Mouse (Mus musculus): Measurements from ENCODE around the gene Misp. TPM values are rescaled to one million over a fixed set of nuclear protein-coding genes. Genes with fewer than 3 reads are reported as not detected.

The Misp gene
- polyA plus RNA-seq, 1 experiment from 2014 or later = 10.2 TPM

DNA sequence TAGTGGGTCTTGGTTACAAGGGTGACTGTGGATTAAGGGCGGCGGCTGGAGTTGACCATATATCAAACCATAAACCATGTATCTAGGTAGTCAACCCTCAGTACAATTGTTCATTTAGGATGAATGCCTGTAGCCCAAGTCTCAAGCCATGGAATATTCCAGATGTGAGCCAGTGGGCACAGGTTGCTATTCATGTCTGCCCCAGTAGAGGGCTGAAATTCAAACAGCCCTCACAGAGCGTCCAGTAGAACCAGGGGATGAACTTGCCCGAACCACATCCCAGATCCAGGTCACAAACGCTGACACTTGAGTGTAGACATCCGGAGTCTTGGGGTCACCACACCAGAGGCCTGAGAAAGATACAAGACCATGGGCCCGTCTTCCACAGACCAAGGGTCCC lies 37.7 kb upstream of the Misp start:
- H3K27me3 ChIP-seq = peaks cover 31% of the 10 kb centered on the region
- H3K9me3 ChIP-seq = no peaks in the 10 kb centered on the region
- H3K4me2 ChIP-seq = no peak overlapping the region
- H3K4me1 ChIP-seq = peaks cover 31% of the 10 kb centered on the region
- no peak overlapping the region for H3K27ac ChIP-seq
- no peaks in the 10 kb centered on the region for H3K36me3 ChIP-seq
- no peak overlapping the region for H3K4me3 ChIP-seq
- 57% methylated on average over 7 of the region's 7 CpGs for WGBS
- ATAC-seq (ENCODE audit: borderline replicate concordance, extremely low read depth, low FRiP score, low TSS enrichment) = no peak
- H3K9ac ChIP-seq = no peak overlapping the region

DNA sequence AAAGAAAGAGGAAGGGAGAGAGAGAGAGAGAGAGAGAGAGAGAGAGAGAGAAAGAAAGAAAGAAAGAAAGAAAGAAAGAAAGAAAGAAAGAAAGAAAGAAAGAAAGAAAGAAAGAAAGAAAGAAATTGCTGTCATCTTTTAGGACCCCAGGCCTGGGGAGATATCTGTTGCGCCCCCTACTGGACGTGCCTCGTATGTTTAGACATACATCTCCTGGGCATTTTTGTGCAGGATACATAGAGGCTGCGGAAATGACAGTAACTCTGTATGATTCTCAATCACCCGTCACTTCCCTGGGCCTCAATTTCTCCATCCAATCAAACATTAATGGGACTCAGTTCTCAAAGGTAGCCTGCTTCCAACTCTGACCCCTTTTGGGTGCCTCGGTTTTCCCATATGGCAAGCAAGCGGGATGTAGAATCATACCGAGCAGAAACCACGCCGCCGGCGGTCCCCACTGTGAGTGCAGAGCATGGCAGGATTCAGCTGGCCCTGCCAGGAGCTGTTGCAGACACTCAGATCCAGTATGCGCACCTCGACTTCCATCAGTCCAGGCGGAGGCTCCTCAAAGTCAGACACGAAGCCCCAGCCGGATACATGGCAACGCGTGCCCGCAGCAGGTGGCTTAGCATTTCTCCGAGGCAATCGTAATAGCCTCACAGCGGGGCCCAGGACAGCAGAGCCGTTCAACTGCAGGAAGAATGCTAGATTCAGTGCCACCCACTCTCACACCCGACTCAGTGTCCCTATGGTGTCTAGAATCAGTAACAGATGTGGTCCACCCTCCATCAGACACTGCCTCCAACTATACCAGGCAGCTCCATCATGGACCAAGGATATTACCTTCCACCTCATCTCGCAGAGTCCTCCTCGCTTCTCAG lies 36.6 kb upstream of the Misp start:
- no peak overlapping the region for H3K27ac ChIP-seq
- 45% methylated on average over 27 of the region's 27 CpGs for WGBS

DNA sequence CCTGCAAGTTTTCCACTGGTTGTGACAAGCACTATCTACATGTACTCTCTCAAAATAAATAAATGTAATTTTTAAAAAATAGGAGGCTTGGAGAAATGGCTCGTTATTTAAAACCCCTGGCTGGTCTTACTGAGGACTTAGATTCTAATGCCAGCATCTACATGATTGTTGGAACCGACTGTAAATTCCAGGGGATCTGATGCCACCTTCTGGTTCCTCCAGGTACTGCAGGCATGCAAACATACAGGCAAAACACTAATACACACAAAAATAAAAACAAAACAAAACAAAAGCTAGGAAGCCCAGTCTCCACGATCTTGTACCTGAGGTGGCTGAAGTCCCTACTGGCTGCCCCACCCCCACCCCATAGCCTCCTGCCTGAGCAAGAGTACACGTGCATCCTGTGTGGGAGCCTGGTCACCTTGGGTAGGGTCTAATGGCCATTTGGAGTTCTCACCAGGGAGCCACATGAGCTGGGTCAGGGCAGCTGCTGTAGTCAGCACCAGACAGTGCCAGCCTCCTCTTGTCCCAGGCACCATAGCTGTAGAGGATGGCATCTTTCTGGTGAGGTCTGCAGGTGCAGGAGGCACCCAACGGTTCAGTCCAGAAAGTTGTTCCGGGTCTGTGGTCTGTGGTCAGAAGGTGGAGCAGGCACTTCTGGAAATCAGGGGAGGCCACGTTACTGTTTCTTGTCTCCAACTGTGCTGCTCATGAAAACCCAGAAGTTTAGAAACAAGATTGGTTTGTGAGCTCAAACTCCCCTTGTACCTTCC lies 32.2 kb upstream of the Misp start:
- H3K4me2 ChIP-seq = no peak overlapping the region

More for the DNA sequence above, 36.6 kb upstream of the Misp start:
- H3K36me3 ChIP-seq = no peaks in the 10 kb centered on the region
- no peak overlapping the region for H3K9ac ChIP-seq
- peaks cover 25% of the 10 kb centered on the region for H3K27me3 ChIP-seq
- no peak overlapping the region for H3K4me2 ChIP-seq
- ATAC-seq (ENCODE audit: borderline replicate concordance, extremely low read depth, low FRiP score, low TSS enrichment) = no peak
- no peaks in the 10 kb centered on the region for H3K9me3 ChIP-seq
- H3K4me1 ChIP-seq = peaks cover 20% of the 10 kb centered on the region
- H3K4me3 ChIP-seq = no peak overlapping the region

DNA sequence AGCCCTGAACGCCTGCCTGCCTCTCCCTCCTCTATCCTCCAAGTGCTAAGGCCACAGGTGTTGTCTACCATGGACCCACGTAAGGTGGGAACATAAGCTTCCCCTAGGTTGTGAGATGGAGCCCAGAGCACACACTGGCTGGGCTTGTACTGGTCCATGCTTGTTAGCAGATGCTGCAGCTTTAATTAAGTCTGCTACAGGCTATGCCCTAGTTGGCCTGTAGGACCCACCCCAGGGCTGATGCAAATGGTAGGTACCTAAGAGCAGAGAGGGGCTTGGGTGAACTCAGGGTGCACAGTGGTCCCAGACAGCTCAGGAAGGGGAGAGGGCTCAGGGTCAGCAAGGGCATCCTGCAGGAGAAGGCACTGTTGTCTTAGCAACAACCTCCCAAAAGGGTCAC lies 31.2 kb upstream of the Misp start:
- 35% methylated on average over 2 of the region's 2 CpGs for WGBS
- no peak overlapping the region for H3K9ac ChIP-seq
- H3K4me1 ChIP-seq = peaks cover 7% of the 10 kb centered on the region
- no peak overlapping the region for H3K27ac ChIP-seq
- H3K36me3 ChIP-seq = no peaks in the 10 kb centered on the region
- no peaks in the 10 kb centered on the region for H3K9me3 ChIP-seq
- H3K4me3 ChIP-seq = no peak overlapping the region
- ATAC-seq (ENCODE audit: borderline replicate concordance, extremely low read depth, low FRiP score, low TSS enrichment) = no peak
- H3K27me3 ChIP-seq = no peaks in the 10 kb centered on the region
- no peak overlapping the region for H3K4me2 ChIP-seq

More for the DNA sequence above, 32.2 kb upstream of the Misp start:
- Histone ChIP-seq H3K9me3 (no peaks in the 10 kb centered on the region), H3K4me3 (no peak overlapping the region), H3K27ac (no peak overlapping the region), H3K27me3 (peaks cover under 1% of the 10 kb centered on the region; the same call in 1 of the 2 replicates), H3K4me1 (no peaks in the 10 kb centered on the region), H3K9ac (no peak overlapping the region), H3K36me3 (no peaks in the 10 kb centered on the region)
- no peak for ATAC-seq (ENCODE audit: borderline replicate concordance, extremely low read depth, low FRiP score, low TSS enrichment)
- WGBS = 33% methylated on average over 7 of the region's 7 CpGs

DNA sequence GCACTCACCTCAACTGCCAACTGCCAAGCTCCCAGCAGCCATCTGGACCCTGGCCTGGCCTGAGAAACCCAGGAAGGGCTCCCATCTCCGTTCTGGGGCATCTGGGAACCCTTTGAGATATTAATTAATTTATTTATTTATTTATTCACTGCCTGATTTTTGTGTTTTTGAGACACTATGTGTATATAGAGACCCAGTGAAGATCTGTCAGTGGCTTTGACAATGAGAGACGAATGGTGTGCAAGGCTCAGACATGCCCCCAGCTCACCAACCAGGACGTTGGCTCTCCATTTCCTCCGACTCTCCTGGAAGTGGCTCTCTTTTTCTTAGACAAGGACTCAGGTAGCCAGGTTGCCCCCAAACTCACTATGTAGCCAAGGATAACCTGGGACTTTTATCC lies 29.9 kb upstream of the Misp start, which contains the start of gene Prss57:
TSS of gene Prss57 (minus strand) at position 101 of the 400 bp plus-strand sequence.
- no peak for ATAC-seq (ENCODE audit: borderline replicate concordance, extremely low read depth, low FRiP score, low TSS enrichment)
- Histone ChIP-seq H3K9me3 (no peaks in the 10 kb centered on the region), H3K4me2 (no peak within 1 kb of the TSS), H3K9ac (no peak within 1 kb of the TSS), H3K27me3 (no peaks in the 10 kb centered on the region), H3K4me3 (no peak within 1 kb of the TSS), H3K36me3 (no peaks in the 10 kb centered on the region), H3K4me1 (peaks cover 14% of the 10 kb centered on the region), H3K27ac (no peak within 1 kb of the TSS)
- 75% methylated on average over 4 of the region's 4 CpGs for WGBS

DNA sequence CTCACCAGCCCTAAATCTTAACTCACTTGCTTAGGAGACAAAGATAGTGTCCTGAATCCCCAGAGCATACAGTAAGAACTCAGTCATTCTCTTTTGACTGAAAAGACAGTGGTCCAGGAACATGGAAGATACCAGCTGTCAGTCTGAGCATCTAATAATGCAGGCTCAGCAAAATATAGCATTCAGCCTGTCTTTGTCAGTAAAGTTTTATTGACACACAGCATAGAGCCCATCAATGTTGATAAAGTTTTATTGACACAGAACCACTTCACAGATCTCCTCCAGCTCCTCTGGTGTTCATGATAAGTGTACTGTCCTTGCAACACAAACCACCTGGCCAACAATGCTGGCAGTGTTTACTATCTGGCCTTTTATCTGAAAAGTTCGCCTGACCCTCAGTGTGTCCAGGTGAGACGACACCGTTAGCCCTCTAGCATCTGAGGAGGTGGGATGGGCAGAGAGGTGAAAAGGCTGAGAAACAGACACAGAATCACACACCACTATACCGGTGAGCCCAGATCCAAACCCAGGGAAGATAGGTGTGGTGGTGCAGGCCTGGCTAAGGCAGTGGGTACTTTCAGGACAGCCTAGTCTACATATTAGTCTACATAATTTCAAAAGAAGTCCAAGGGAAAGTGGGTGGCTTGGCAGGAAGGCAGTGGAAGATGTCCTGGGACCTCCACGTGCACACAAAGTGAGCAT lies 28.3 kb upstream of the Misp start:
- no peak overlapping the region for H3K27ac ChIP-seq
- peaks cover 14% of the 10 kb centered on the region for H3K4me1 ChIP-seq
- H3K9me3 ChIP-seq = no peaks in the 10 kb centered on the region
- no peaks in the 10 kb centered on the region for H3K27me3 ChIP-seq
- H3K4me2 ChIP-seq = no peak overlapping the region
- H3K36me3 ChIP-seq = no peaks in the 10 kb centered on the region
- ATAC-seq (ENCODE audit: borderline replicate concordance, extremely low read depth, low FRiP score, low TSS enrichment) = no peak
- H3K9ac ChIP-seq = no peak overlapping the region
- H3K4me3 ChIP-seq = no peak overlapping the region
- WGBS = 63% methylated on average over 5 of the region's 5 CpGs

DNA sequence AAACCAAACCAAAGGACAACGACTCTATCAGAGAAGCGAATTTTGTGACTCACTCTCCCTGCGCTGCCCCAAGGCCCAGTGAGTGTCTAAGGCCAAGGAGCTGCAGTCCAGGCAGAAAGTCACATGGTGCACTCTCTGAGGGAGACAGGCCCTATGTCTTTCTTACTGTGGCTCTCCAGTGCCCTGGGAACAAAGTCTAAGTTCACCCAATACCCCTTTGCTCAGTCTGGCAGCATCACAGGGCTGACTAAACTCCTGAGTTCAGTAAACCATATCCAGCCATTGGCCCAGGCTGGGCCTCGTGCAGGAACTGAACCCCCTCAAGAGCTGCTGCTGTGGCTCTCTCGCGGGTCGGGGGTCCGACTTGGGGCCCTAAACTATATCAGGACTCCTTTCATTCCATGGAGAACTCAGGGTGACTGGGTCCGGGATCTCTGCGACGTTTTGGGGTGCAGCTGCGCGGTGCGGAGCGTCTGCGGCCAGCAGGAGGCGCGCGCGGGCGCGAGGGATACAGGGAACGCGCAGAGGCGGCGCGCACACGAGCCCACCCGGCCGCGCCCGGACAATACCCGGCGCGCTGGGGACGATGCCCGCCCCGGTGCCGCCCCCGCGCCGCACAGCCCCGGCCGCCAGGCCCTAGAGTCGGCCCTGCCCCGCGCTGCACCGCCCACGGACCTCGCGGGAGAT lies 27.6 kb upstream of the Misp start, which contains the start of gene Palm:
TSS of gene Palm (plus strand) at position 522 of the 687 bp plus-strand sequence.
- Histone ChIP-seq H3K9me3 (no peaks in the 10 kb centered on the region), H3K27ac (peak within 1 kb of the TSS; percentile 69), H3K4me3 (peak within 1 kb of the TSS; percentile 87), H3K36me3 (no peaks in the 10 kb centered on the region), H3K4me1 (peaks cover 14% of the 10 kb centered on the region), H3K27me3 (no peaks in the 10 kb centered on the region), H3K9ac (peak within 1 kb of the TSS; percentile 89), H3K4me2 (peak within 1 kb of the TSS; percentile 97)
- WGBS = 5% methylated on average over 51 of the region's 51 CpGs
- ATAC-seq (ENCODE audit: borderline replicate concordance, extremely low read depth, low FRiP score, low TSS enrichment) = peak; percentile 78

DNA sequence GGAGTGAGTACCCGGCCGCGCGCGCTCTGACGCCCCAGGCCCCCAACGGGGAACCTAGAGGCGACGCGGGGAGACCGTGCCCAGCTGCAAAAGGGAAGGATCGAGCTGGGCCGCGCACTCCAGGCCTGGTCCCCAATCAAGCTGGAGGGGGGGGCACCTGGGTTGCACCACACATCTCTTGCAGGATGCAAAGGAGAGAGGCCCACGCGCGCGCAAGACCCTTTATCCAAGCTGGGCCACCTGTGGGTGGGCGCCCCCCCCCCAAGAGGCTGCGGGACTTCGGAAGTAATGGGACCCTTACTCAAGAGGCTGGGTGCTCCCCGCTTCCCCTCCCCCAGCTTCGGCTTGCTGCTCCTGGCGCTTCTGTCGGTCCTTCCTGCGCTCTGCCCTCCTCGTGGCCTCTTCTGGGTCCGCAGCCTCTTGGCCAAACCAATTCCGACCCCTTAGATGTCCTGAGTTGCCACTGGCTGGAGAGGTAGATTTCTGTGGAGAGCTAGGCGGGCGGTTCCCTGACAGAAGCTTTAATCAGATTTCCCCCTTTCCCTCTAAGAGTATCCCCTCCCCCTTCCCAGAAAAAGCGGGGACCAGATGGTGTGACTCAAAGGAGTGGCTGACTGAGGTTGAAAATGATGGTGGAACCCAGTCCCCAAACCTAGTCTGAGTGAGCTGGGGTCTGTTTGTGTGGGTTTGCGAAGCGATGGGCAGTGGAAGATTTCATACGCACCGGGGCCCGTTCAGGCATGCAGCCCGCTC lies 26.9 kb upstream of the Misp start:
- Histone ChIP-seq H3K4me1 (peaks cover 14% of the 10 kb centered on the region), H3K27ac (peak overlapping the region; percentile 69), H3K36me3 (no peaks in the 10 kb centered on the region), H3K27me3 (no peaks in the 10 kb centered on the region), H3K9me3 (no peaks in the 10 kb centered on the region), H3K9ac (peak overlapping the region; percentile 89), H3K4me3 (peak overlapping the region; percentile 87), H3K4me2 (peak overlapping the region; percentile 97)
- WGBS = 3% methylated on average over 37 of the region's 38 CpGs
- no peak; the same call in none of the 2 replicates for ATAC-seq (ENCODE audit: borderline replicate concordance, extremely low read depth, low FRiP score, low TSS enrichment)

DNA sequence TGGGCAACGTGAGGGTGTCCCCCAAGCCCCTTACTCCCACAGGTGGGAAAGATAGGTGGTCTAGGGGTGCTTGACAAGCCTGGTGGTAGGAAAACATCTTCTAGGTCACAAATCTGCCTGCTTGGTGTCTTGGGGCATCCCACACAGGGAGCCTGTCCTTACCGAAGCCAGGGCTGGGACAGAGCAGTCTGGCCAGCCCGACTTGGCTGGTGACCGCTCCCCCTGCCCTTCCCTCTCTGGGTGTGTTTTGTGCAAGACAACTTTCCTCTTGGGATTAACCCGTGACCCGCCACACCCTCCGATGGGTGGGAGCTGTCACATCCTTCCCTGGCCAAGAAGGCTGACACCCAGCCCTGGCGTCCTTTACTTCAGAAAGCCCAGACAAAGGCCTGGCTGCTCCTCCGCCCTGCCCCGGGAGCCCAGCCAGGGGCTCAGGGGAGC lies 26.3 kb upstream of the Misp start:
- H3K27ac ChIP-seq = peak overlapping the region; percentile 69
- 11% methylated on average over 10 of the region's 10 CpGs for WGBS
- peak overlapping the region; percentile 87 for H3K4me3 ChIP-seq
- no peaks in the 10 kb centered on the region for H3K27me3 ChIP-seq
- H3K4me1 ChIP-seq = peaks cover 14% of the 10 kb centered on the region
- H3K9ac ChIP-seq = peak overlapping the region; percentile 89
- H3K36me3 ChIP-seq = no peaks in the 10 kb centered on the region
- H3K4me2 ChIP-seq = peak overlapping the region; percentile 97
- peak; percentile 48 for ATAC-seq (ENCODE audit: borderline replicate concordance, extremely low read depth, low FRiP score, low TSS enrichment)
- no peaks in the 10 kb centered on the region for H3K9me3 ChIP-seq

DNA sequence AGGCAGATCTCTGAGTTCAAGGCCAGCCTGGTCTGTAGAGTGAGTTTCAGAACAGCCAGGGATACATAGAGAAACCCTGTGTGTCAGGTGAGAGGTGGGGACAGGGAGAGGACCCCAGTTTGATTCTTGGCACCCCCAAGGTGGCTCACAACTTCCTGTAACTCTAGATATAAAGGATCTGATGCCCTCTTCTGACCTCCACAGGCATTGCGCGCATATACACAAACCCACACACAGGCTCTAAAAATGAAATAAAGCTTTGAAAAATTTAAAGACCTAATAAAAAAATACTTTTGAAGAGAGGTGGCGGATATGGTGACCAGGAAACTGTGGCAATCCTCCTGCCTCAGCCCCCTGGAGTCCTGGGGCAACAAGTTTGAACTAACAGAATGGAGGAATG lies 24.9 kb upstream of the Misp start:
- no peak overlapping the region for H3K4me2 ChIP-seq
- H3K4me1 ChIP-seq = peaks cover 14% of the 10 kb centered on the region
- H3K9ac ChIP-seq = no peak overlapping the region
- H3K4me3 ChIP-seq = no peak overlapping the region
- no peaks in the 10 kb centered on the region for H3K9me3 ChIP-seq
- 97% methylated on average over 3 of the region's 3 CpGs for WGBS
- H3K27ac ChIP-seq = no peak overlapping the region
- H3K36me3 ChIP-seq = no peaks in the 10 kb centered on the region
- no peak for ATAC-seq (ENCODE audit: borderline replicate concordance, extremely low read depth, low FRiP score, low TSS enrichment)
- H3K27me3 ChIP-seq = no peaks in the 10 kb centered on the region

Data from lung, embryonic 15.5 days (tissue).